Mouse (Mus musculus): Measurements from ENCODE around the gene Arid3a. TPM values are rescaled to one million over a fixed set of nuclear protein-coding genes. Genes with fewer than 3 reads are reported as not detected.

Gene Arid3a
- polyA plus RNA-seq, 1 experiment from 2014 or later, result 18.2 TPM

DNA sequence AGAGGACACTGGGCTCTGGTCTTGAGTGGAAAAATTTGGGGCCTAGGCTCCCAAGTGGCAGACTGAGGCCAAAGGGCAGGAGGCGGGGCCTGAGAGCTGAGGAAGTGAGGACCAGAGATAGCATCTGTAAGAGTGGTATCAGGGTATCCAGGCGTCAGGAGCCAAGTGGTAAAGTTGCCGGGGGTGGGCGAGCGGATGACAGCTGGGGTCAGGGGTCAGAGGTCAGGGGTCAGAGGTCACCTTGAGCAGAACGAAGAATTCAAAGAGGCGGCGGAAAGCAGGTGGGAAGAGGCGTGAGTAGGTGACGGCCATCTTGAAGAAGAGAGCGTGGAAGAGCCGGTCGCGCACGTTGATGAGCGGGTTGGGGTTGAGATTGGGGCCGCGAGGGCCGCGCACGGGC, 56.8 kb downstream of the Arid3a start:
- Histone ChIP-seq H3K4me1 (peaks cover 46% of the 10 kb centered on the region), H3K27ac (peak overlapping the region; percentile 92), H3K27me3 (ENCODE audit: low read depth, poor library complexity, severe bottlenecking) (no peaks in the 10 kb centered on the region), H3K4me3 (peak overlapping the region; percentile 80), H3K36me3 (peaks cover 36% of the 10 kb centered on the region), H3K9me3 (replicated peaks) (no peaks in the 10 kb centered on the region)
- DNase-seq (ENCODE audit: low spot score), result peak; percentile 73
- under 1% methylated on average over 21 of the region's 21 CpGs for WGBS

DNA sequence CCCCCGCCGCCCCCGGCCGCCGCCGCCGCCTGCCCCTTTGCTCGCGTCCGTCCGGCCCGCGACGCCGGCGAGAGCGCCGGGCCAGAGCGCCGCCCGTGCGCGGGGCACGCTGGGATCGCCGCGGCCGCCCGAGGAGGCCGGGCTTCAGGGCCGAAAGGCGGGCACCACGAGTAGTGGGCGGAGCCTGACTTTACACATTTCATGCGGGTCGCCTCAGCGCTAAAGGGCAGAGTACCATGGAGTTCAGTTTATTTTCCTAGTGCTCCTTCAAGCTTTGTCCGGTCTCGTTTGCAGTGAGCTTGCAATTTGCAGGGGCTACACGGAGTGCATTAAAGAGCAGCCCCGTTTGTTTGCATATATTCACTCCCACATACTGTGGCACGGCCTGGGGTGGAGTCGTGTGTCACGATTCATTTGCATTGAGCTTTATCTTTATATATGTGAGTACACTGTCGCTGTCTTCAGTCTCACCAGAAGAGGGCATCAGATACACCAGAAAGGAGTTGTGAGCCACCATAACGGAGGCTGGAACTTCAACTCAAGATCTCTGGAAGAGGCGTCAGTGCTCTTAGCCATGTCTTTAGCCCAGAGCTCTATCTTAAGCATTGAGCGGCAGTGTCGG, 57.5 kb downstream of the Arid3a start, which contains the start of gene Tmem259:
Gene Tmem259 (minus strand): TSS at position 136 of the 622 bp plus-strand sequence.
- H3K4me1 ChIP-seq, result peaks cover 52% of the 10 kb centered on the region
- peaks cover 30% of the 10 kb centered on the region for H3K36me3 ChIP-seq
- peak within 1 kb of the TSS; percentile 80 for H3K4me3 ChIP-seq
- DNase-seq (ENCODE audit: low spot score), result peak; percentile 85
- H3K27me3 ChIP-seq (ENCODE audit: low read depth, poor library complexity, severe bottlenecking), result no peaks in the 10 kb centered on the region
- no peaks in the 10 kb centered on the region for H3K9me3 ChIP-seq (replicated peaks)
- peak within 1 kb of the TSS; percentile 92 for H3K27ac ChIP-seq
- 2% methylated on average over 49 of the region's 49 CpGs for WGBS

DNA sequence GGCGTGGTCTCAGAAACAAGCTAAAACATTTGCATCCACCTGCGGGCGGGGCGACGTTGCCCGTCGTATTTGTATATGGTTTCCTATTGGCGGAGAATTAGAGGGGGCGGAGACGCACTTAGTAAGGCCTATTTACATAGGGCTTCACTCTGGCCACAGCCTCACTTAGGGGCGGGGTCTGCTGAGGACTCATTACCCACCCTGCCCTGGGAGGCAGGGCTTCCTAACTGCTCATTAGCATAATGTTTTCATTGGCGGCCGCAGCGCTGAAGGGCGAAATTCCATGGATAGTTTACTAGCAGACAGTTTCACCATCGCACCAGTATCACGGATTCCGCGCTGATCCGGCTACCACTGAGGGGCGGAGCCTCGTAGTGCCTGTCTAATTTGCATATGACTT, 58.0 kb downstream of the Arid3a start:
- Histone ChIP-seq H3K36me3 (peaks cover 24% of the 10 kb centered on the region), H3K9me3 (replicated peaks) (no peaks in the 10 kb centered on the region), H3K4me3 (peak overlapping the region; percentile 80), H3K27me3 (ENCODE audit: low read depth, poor library complexity, severe bottlenecking) (no peaks in the 10 kb centered on the region), H3K27ac (peak overlapping the region; percentile 92), H3K4me1 (peaks cover 58% of the 10 kb centered on the region)
- WGBS, result 0% methylated on average over 22 of the region's 22 CpGs
- peak; percentile 89 for DNase-seq (ENCODE audit: low spot score)

DNA sequence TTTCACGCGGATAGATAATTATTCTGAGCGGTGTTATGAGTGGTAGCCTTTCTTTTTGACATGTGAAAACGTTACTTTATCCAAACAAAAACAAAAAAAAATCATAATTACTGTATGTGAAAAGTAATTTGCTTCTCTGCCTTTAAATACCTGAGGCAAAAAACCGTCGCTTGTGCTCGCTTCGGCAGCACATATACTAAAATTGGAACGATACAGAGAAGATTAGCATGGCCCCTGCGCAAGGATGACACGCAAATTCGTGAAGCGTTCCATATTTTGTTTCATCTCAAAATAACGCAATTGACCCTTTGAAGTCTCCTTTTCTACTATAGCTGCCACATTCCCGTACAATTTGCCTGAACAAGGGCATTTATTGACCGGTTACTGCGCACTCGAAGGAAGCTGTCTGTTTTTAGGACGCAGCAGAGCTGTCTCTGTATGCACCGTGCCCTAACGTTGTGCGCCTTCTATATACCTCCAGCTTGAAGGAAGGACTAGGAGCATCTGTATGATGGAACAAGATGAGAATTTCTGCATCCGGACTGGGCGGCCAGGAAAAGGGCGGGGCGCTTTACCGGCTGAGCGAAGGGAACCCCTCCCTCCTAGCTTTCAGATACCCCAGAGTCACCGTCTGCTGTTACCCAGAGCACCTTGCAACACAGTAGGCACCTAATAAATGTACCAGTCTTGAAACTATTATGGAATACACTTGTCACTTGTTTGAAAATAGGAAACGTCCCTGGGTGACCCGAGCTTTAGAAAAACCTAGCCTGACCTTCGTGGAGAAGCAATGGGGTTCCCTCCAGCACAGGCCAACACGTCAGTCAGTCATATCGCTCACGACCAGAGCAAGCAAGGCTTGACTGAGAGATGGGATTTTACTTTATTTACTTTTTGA, 58.7 kb downstream of the Arid3a start:
- no peaks in the 10 kb centered on the region for H3K27me3 ChIP-seq (ENCODE audit: low read depth, poor library complexity, severe bottlenecking)
- peak overlapping the region; percentile 80 for H3K4me3 ChIP-seq
- peak; percentile 68 for DNase-seq (ENCODE audit: low spot score)
- 6% methylated on average over 35 of the region's 35 CpGs for WGBS
- no peaks in the 10 kb centered on the region for H3K9me3 ChIP-seq (replicated peaks)
- peak overlapping the region; percentile 92 for H3K27ac ChIP-seq
- H3K4me1 ChIP-seq, result peaks cover 64% of the 10 kb centered on the region
- peaks cover 17% of the 10 kb centered on the region for H3K36me3 ChIP-seq

DNA sequence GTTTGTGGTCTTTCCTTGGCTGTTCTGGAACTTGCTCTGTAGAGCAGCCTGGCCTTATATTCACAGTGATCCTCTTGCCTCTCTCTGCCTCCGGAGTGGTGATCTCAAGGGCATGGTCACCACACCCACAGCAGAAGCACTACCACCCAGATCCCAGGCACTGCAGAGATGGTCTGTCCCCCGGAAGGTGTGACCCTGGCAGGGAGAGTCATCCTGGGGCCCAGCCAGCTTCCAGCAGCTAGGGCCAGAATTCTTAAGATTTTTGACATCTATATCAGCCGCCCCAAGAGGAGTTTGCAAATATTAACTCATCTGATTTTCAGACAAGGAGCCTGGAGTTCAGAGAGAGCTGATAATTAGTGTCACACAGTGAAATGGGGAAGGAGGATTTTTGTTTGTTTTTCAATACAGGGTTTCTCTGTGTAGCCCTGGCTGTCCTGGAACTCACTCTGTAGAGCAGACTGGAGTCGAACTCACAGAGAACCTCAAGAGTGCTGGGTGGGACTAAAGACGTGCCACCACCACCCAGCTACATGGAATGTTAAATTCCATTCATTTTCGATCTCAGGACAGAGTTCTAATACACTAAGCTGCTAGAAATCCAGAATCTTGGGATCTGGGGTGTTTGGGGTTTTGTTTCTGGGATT, 59.5 kb downstream of the Arid3a start:
- WGBS, result 46% methylated on average over 6 of the region's 6 CpGs
- Histone ChIP-seq H3K27me3 (ENCODE audit: low read depth, poor library complexity, severe bottlenecking) (no peaks in the 10 kb centered on the region), H3K9me3 (replicated peaks) (0 out of 2 replicates have a peak, but pooled peaks cover 4% of the 10 kb centered on the region), H3K4me1 (peaks cover 71% of the 10 kb centered on the region), H3K36me3 (peaks cover 17% of the 10 kb centered on the region), H3K27ac (peak overlapping the region; percentile 93; the same call in 1 of the 2 replicates), H3K4me3 (peak overlapping the region; percentile 80)
- no peak for DNase-seq (ENCODE audit: low spot score)

DNA sequence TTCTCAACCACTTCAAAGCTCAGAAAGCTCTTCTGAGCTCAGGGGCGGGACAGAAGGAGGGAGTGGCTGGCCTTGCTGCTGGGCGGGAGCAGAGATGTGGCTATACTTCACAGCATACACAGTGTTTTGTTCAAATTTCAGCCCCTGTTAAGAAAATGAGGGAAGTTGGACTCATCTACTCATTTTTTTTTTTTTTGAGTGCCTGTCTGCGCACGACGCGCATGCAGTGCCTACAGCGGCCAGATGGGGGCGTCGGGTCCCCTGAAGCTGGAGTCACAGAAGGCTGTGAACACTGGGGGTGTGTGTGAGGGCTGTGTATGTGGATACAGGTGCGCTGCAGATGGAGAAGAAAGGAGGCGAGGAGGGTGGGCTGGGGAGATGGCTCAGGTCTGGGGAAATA, 60.1 kb downstream of the Arid3a start:
- H3K27me3 ChIP-seq (ENCODE audit: low read depth, poor library complexity, severe bottlenecking), result no peaks in the 10 kb centered on the region
- peak overlapping the region; percentile 65 for H3K4me3 ChIP-seq
- H3K9me3 ChIP-seq (replicated peaks), result 0 out of 2 replicates have a peak, but pooled peaks cover 4% of the 10 kb centered on the region
- peak; percentile 92 for DNase-seq (ENCODE audit: low spot score)
- 6% methylated on average over 11 of the region's 11 CpGs for WGBS
- peaks cover 71% of the 10 kb centered on the region for H3K4me1 ChIP-seq
- peaks cover 18% of the 10 kb centered on the region for H3K36me3 ChIP-seq
- H3K27ac ChIP-seq, result peak overlapping the region; percentile 93

DNA sequence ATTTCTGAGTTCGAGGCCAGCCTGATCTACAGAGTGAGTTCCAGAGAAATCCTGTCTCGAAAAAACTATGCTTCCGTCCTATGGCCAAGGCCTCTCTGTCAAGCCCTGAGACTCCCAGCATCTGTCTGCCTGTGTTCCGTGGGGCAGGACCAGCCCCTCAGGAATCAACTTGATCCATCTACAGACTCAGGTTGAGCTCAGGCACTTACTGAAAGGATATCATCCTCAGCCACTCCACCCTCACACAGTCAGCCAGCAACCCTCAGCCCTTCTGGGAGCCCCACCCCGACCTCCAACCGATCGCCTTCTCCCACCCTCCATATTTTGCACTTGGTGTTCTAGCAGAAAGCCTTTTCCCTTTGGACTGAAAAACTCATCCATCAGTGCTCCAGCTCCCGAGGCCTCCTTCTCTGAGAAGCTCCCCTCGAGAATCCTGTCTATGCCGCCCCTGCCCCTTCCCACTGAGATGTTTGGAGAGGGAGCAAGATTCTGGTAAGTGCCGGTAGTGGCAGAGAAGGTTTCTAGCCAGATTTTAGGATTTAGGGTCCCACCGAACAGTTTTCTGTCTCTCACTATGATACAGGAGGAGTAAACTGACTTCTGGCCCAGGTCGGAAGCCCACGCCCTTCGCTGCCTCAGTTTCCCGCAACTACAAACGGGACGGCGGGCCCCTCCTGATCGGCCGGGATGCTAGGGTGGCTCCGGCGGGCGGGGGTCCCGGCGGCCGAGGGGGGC, 61.1 kb downstream of the Arid3a start:
- WGBS, result 10% methylated on average over 27 of the region's 27 CpGs
- H3K27ac ChIP-seq, result peak overlapping the region; percentile 93
- 0 out of 2 replicates have a peak, but pooled peaks cover 4% of the 10 kb centered on the region for H3K9me3 ChIP-seq (replicated peaks)
- no peak for DNase-seq (ENCODE audit: low spot score)
- no peaks in the 10 kb centered on the region for H3K27me3 ChIP-seq (ENCODE audit: low read depth, poor library complexity, severe bottlenecking)
- peaks cover 64% of the 10 kb centered on the region for H3K4me1 ChIP-seq
- peak overlapping the region; percentile 65 for H3K4me3 ChIP-seq
- H3K36me3 ChIP-seq, result peaks cover 23% of the 10 kb centered on the region

DNA sequence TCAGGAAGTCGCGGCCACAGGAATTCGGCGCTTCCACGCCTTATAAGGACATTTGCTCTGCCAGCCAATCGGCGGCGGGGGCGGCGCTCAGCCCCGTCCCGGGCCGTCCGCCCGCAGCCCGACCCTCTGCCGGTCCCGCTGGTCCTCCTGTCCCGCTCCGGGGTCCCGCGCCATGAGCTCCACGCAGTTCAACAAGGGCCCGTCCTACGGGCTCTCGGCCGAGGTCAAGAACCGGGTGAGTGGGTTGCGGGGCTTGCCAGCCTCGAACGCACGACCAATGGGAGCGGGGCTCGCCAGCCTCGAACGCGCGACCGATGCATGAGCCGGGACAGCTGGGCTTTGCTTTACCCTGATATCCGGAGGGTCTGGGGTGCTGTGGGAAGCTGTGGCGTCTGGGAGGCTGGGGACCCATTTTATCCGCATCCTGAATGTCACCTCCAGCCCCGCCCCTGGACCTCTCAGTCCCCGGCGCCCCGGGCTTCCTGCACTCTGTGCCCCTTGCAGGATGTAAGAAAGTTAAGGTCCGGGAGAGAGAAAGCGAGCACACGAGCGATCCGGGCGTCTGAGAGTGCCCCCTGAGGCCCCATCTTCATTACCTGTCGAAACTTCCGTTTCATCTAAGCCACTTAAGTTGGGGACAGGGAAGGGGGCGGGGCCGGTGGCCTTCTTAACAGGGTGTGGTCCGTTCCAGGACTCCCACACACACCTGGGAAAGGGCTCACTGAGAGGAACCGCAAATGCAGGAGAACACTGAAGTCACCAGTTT, 61.8 kb downstream of the Arid3a start, which contains the start of gene Cnn2:
Gene Cnn2 (plus strand): TSS at position 79 of the 766 bp plus-strand sequence.
- peaks cover 31% of the 10 kb centered on the region for H3K36me3 ChIP-seq
- H3K4me1 ChIP-seq, result peaks cover 56% of the 10 kb centered on the region
- H3K27me3 ChIP-seq (ENCODE audit: low read depth, poor library complexity, severe bottlenecking), result no peaks in the 10 kb centered on the region
- H3K4me3 ChIP-seq, result peak within 1 kb of the TSS; percentile 65
- WGBS, result under 1% methylated on average over 59 of the region's 59 CpGs
- H3K27ac ChIP-seq, result peak within 1 kb of the TSS; percentile 93
- 0 out of 2 replicates have a peak, but pooled peaks cover 4% of the 10 kb centered on the region for H3K9me3 ChIP-seq (replicated peaks)
- peak; percentile 83 for DNase-seq (ENCODE audit: low spot score)

DNA sequence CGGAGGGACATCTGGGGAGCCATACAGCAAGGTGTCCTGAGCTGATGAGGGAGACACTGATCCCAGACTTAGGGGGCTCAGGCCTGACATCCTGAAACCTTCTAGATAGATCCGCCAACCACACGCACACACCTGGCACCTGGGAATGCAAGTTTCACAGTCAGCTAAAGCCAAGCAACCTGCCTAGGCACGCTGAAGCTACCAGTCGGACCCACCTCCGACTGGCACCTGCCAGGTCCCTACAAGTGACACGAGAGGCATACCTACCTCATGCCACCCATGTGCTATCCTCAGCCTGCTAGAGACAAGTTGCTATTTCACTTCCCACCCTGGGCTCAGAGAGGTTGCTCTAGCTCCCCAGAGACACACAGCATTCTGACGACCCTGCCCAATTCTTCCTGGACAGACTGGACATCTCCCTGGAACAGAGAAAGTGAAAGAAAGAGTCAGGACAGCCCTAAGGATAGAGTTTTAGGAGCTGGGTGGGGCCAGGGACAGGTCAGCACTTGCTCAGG, 62.5 kb downstream of the Arid3a start:
- DNase-seq (ENCODE audit: low spot score), result peak; percentile 58
- Histone ChIP-seq H3K4me1 (peaks cover 56% of the 10 kb centered on the region), H3K27me3 (ENCODE audit: low read depth, poor library complexity, severe bottlenecking) (no peaks in the 10 kb centered on the region), H3K27ac (peak overlapping the region; percentile 93), H3K36me3 (peaks cover 37% of the 10 kb centered on the region), H3K4me3 (peak overlapping the region; percentile 65), H3K9me3 (replicated peaks) (0 out of 2 replicates have a peak, but pooled peaks cover 4% of the 10 kb centered on the region)
- WGBS, result 36% methylated on average over 8 of the region's 8 CpGs

DNA sequence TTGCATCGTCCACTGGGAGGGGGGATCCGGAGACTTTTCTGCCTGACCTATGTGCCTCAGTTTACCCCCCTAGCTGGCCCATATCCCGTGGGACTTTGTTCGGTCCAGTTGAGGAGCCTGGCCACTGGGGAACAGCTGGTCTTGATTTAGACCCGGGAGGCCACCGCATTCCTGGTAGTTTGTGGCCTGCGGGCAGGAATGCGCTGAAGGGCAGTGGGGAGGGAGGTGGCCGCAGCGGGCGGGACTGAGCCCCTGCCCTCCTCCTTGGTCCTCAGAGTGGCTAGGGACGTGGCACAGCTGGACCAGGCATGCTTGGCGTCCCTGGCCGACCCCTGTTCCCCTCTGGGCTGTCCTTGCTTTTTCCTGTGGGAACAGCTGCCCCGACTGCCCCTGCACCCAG, 63.0 kb downstream of the Arid3a start:
- H3K4me3 ChIP-seq, result peak overlapping the region; percentile 65
- peaks cover 43% of the 10 kb centered on the region for H3K36me3 ChIP-seq
- peaks cover 56% of the 10 kb centered on the region for H3K4me1 ChIP-seq
- 6% methylated on average over 15 of the region's 15 CpGs for WGBS
- H3K9me3 ChIP-seq (replicated peaks), result 0 out of 2 replicates have a peak, but pooled peaks cover 4% of the 10 kb centered on the region
- H3K27me3 ChIP-seq (ENCODE audit: low read depth, poor library complexity, severe bottlenecking), result no peaks in the 10 kb centered on the region
- peak overlapping the region; percentile 93 for H3K27ac ChIP-seq
- DNase-seq (ENCODE audit: low spot score), result peak; percentile 86

DNA sequence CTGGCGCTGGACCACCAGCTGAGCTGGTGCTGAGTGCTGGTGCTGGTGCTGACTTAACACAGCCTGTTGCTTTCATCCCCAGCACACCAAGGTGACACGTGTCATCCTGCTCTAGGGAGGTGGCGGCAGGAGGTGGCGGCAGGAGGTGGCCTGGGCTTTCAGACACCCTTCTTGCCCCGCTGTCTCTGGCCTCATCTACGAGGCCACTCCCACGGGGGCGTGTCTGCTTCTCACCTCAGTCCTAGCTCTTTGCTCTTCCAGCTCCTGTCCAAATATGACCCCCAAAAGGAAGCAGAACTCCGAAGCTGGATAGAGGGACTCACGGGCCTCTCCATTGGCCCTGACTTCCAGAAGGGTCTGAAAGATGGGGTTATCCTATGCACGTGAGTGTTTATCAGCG, 64.3 kb downstream of the Arid3a start:
- 0 out of 2 replicates have a peak, but pooled peaks cover 4% of the 10 kb centered on the region for H3K9me3 ChIP-seq (replicated peaks)
- no peak for DNase-seq (ENCODE audit: low spot score)
- H3K4me1 ChIP-seq, result peaks cover 50% of the 10 kb centered on the region
- H3K27ac ChIP-seq, result peak overlapping the region; percentile 12
- 62% methylated on average over 12 of the region's 12 CpGs for WGBS
- peaks cover 54% of the 10 kb centered on the region for H3K36me3 ChIP-seq
- H3K27me3 ChIP-seq (ENCODE audit: low read depth, poor library complexity, severe bottlenecking), result no peaks in the 10 kb centered on the region
- H3K4me3 ChIP-seq, result peak overlapping the region; percentile 65

Data from limb, embryonic 10.5 days (tissue).